Mouse (Mus musculus) liver, embryonic 14.5 days (tissue): ENCODE data around the gene Bloc1s3.

ENCODE experiments used
- CTCF ChIP-seq: IDR thresholded peaks from 2 replicates; pipeline ENCODE4 v1.5.1; 2016; ENCODE audit warnings: antibody characterized with exemption, low read depth, control low read depth
- EP300 ChIP-seq: IDR thresholded peaks from 2 replicates; pipeline ENCODE4 v1.6.1; 2016; ENCODE audit warnings: antibody characterized with exemption, low read depth

DNA sequence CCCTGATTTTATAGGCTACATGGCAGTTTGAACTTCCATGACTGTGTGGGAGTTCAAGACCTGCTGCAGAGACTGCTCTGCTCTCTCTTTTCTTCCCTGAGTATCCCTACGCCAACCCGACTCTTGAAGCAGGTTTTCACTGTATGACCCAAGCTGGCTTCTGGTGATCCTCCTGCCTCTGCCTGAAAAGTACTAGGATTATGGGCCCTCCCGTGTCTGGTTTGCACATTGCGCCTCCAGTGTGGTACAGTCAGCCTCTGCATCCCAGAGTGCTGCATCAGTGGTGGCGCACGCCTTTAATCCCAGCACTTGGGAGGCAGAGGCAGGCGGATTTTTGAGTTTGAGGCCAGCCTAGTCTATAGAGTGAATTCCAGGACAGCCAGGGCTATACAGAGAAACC is 1.6 kb upstream of the Bloc1s3 start:
- no peak for TF ChIP-seq CTCF
- no peak for TF ChIP-seq EP300
